Mouse (Mus musculus) embryonic fibroblast, embryonic 13.5 days (primary cell): ENCODE measurements around the gene Exoc7.

Source experiments
- CTCF ChIP-seq: IDR thresholded peaks from 2 replicates; pipeline ENCODE4 v1.5.1; 2011; ENCODE audit warnings: mild to moderate bottlenecking, control low read depth, low read length, moderate library complexity, borderline replicate concordance; ENCODE audit not compliant: insufficient read depth
- POLR2A ChIP-seq: IDR thresholded peaks from 2 replicates; pipeline ENCODE4 v1.6.1; 2011; ENCODE audit warnings: low read depth, mild to moderate bottlenecking, control low read depth, low read length, moderate library complexity

DNA sequence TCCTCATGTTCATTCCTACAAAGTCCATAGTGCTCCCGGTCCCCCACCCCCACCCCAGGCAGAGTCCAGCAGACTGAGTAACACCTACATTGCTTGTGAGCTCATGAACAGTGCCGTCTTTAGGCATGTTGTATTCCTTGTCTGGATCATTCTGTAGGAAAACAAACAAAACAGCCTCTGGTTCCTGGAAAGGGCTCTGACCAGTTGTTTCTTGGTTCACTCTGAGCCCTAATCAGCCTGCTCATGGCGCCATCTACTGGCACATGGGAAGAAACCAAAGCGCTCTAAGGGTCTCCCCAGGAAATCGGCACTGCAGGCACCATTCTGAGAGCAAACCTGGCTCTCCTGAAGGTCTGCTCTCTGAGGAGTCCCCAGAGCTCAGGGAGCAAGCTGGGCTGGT is 12.7 kb downstream of the Exoc7 start:
- TF ChIP-seq CTCF = peak; percentile 66; the same call in 1 of the 2 replicates
- no peak for TF ChIP-seq POLR2A
